Mouse (Mus musculus): ENCODE results near the gene Plpp2. TPM values are rescaled to one million over a fixed set of nuclear protein-coding genes. Genes with fewer than 3 reads are reported as not detected.

Plpp2 gene
- total and polyA plus RNA-seq, 3 experiments = 11.5 to 19.3 (median 13.9) TPM

GRCm38 (mm10) chr10:79550366-79550765 is 16.8 kb upstream of the Plpp2 start:
- Histone ChIP-seq H3K36me3 (replicated peaks in 1 of 2; ENCODE audit: control insufficient read depth in 1 of 2, insufficient read depth in 1 of 2, low read length in 1 of 2) (peaks cover 45 to 66% of the 10 kb centered on the region in 2 experiments), H3K79me2 (replicated peaks; ENCODE audit: control insufficient read depth, extremely low read depth, insufficient read depth, poor library complexity, severe bottlenecking) (peaks cover 6% of the 10 kb centered on the region), H3K27ac (ENCODE audit: insufficient read depth, low read depth) (no peak overlapping the region), H3K4me2 (ENCODE audit: insufficient read depth, low read depth, poor library complexity, severe bottlenecking) (no peak overlapping the region), H3K9ac (ENCODE audit: insufficient read depth, low read depth) (no peak overlapping the region), H3K27me3 (replicated peaks) (peaks cover under 1% of the 10 kb centered on the region), H3K4me3 (replicated peaks in 1 of 3; ENCODE audit: low read depth in 2 of 3, low read length in 2 of 3, poor library complexity in 1 of 3) (no peak overlapping the region), H3K4me1 (ENCODE audit: control insufficient read depth in 1 of 2, insufficient read depth in 2 of 2) (peaks cover 9 to 25% of the 10 kb centered on the region in 2 experiments), H3K9me3 (replicated peaks; ENCODE audit: low read length) (no peaks in the 10 kb centered on the region)
- TF ChIP-seq RCOR1 (conservative IDR thresholded peaks at IDR 0.05; ENCODE audit: low read depth, low read length) (no peak), MYC (IDR thresholded peaks at IDR 0.05; ENCODE audit: low read depth, low read length) (no peak), MXI1 (IDR thresholded peaks at IDR 0.05; ENCODE audit: low read depth, low read length) (no peak), KAT2A (IDR thresholded peaks at IDR 0.05; ENCODE audit: insufficient replicate concordance, low read length) (no peak), ZMIZ1 (IDR thresholded peaks at IDR 0.05; ENCODE audit: low read depth, low read length) (no peak), MAZ (IDR thresholded peaks at IDR 0.05; ENCODE audit: low read depth, low read length) (no peak), TCF12 (IDR thresholded peaks at IDR 0.05; ENCODE audit: low read depth, low read length) (no peak), USF2 (conservative IDR thresholded peaks at IDR 0.05; ENCODE audit: low read depth, low read length) (no peak), ZKSCAN1 (IDR thresholded peaks at IDR 0.05; ENCODE audit: borderline replicate concordance, low read depth, low read length) (no peak), GABPA (IDR thresholded peaks at IDR 0.05; ENCODE audit: insufficient replicate concordance, low read depth, low read length) (no peak), USF1 (IDR thresholded peaks at IDR 0.05; ENCODE audit: low read depth, low read length) (no peak), BHLHE40 (IDR thresholded peaks at IDR 0.05; ENCODE audit: low read depth, low read length) (no peak)
- dilution Hi-C loops (cut with MboI; ENCODE audit: extremely low pct_ligation_motif_present, extremely low pct_unique_long_range_greater_than_20kb, low sequenced_read_pairs) (no loop called here), in situ Hi-C loops (cut with MboI; ENCODE audit: low pct_ligation_motif_present, low pct_unique_long_range_greater_than_20kb, low sequenced_read_pairs) (no loop called here)
- DNase-seq (ENCODE audit: extremely low read depth) = no peak

DNA sequence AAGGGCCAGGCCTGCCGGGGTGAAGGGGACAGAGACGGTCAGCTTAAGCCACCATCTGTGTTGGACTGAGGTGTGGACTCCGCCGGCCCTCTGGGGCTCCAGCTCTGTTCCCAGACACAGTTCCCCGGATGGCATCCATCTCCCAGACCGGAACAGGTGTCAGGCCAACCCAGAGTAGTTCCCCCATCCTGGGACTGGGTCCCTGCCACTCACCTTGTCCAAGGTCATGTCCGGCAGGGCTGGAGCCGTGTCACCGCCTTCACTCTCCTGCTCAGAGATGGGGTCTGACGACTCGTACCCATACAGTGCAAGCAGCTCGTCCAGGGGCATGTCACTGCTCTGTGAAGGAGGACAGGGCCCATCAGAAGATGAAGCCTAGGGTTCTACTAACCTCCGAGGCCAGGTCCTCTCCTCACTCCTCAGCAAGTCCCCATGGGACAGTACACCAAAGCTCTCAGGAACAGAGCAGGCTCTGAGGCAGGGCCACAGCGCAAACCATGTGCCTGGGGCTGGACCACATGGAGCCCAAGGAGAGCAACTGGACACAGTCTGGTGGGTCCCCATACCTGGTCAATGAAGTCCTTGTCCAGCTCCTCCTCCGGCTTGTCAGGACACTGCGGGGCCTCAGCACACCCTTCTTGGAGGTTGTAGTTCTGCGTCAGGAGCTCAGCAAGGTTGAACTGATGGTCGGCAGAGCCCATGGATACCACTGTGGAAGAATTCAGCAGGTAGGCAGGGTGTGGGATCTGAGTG is 15.6 kb upstream of the Plpp2 start:
- H3K9ac ChIP-seq (ENCODE audit: insufficient read depth, low read depth) = no peak overlapping the region
- peaks cover 57 to 79% of the 10 kb centered on the region in 2 experiments for H3K36me3 ChIP-seq (replicated peaks in 1 of 2; ENCODE audit: control insufficient read depth in 1 of 2, insufficient read depth in 1 of 2, low read length in 1 of 2)
- H3K4me1 ChIP-seq (ENCODE audit: control insufficient read depth in 1 of 2, insufficient read depth in 2 of 2) = peaks cover 6 to 20% of the 10 kb centered on the region in 2 experiments
- peaks cover 6% of the 10 kb centered on the region for H3K79me2 ChIP-seq (replicated peaks; ENCODE audit: control insufficient read depth, extremely low read depth, insufficient read depth, poor library complexity, severe bottlenecking)
- TF ChIP-seq USF1 (IDR thresholded peaks at IDR 0.05; ENCODE audit: low read depth, low read length) (no peak), RAD21 (IDR thresholded peaks at IDR 0.05; ENCODE audit: low read depth, low read length) (no peak), RCOR1 (conservative IDR thresholded peaks at IDR 0.05; ENCODE audit: low read depth, low read length) (no peak), MYC (IDR thresholded peaks at IDR 0.05; ENCODE audit: low read depth, low read length) (no peak), TBP (conservative IDR thresholded peaks at IDR 0.05; ENCODE audit: low read depth, low read length) (no peak), BHLHE40 (IDR thresholded peaks at IDR 0.05; ENCODE audit: low read depth, low read length) (no peak), GABPA (IDR thresholded peaks at IDR 0.05; ENCODE audit: insufficient replicate concordance, low read depth, low read length) (no peak), USF2 (conservative IDR thresholded peaks at IDR 0.05; ENCODE audit: low read depth, low read length) (no peak), MXI1 (IDR thresholded peaks at IDR 0.05; ENCODE audit: low read depth, low read length) (no peak), ZKSCAN1 (IDR thresholded peaks at IDR 0.05; ENCODE audit: borderline replicate concordance, low read depth, low read length) (no peak), E2F4 (IDR thresholded peaks at IDR 0.05; ENCODE audit: insufficient replicate concordance, low read depth, low read length) (no peak)
- in situ Hi-C loops (cut with MboI; ENCODE audit: low pct_ligation_motif_present, low pct_unique_long_range_greater_than_20kb, low sequenced_read_pairs) = no loop called here
- H3K27ac ChIP-seq (ENCODE audit: insufficient read depth, low read depth) = no peak overlapping the region
- H3K9me3 ChIP-seq (replicated peaks; ENCODE audit: low read length) = no peaks in the 10 kb centered on the region
- H3K4me3 ChIP-seq (replicated peaks in 1 of 3; ENCODE audit: low read depth in 2 of 3, low read length in 2 of 3, poor library complexity in 1 of 3) = no peak overlapping the region
- dilution Hi-C loops (cut with MboI; ENCODE audit: extremely low pct_ligation_motif_present, extremely low pct_unique_long_range_greater_than_20kb, low sequenced_read_pairs) = no loop called here
- H3K27me3 ChIP-seq (replicated peaks) = no peaks in the 10 kb centered on the region
- DNase-seq (ENCODE audit: extremely low read depth) = no peak
- H3K4me2 ChIP-seq (ENCODE audit: insufficient read depth, low read depth, poor library complexity, severe bottlenecking) = no peak overlapping the region

Measured in CH12.LX (cell line).